Mouse (Mus musculus): ENCODE measurements at regions not wholly inside any gene's neighbourhood (a gene's known extent, or its start where the extent isn't known, plus 50 kb on each side); places are given as distances from the start of the nearest gene placed in this dataset.
"Not testable (repeated sequence)": the region's sequence is repeated elsewhere in the genome, so short reads cannot be mapped to it uniquely, and the experiment has no call there.

DNA sequence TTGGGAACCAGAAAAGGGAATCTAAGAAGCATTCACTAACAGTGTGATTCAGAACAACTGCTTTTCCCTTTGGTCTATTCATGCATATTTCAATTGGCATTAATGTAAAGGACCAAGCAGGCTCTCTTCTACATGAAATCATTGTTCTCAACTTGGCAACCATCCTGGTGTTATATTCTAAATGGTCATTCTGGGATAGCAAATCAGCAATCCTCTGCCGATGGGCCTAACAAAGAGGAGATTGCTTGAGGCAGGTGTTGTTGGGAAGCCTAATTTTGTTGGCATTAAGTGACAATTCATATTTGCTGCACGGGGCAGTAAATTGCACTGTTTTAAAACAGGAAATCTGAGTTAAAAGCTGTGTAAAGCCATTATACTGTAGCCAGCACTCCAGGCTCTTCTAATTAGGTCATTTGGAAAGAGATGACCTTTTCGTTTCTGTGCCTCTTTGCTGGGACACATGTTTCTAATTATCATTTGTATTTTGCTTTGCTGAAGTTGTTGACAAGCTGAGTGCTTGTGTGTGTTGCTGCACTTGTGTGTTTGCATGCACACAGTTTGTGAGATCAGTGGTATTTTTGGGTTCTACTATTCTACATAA is 275.4 kb downstream of the Cetn3 start:
- no peak for DNase-seq (ENCODE audit: low spot score)

DNA sequence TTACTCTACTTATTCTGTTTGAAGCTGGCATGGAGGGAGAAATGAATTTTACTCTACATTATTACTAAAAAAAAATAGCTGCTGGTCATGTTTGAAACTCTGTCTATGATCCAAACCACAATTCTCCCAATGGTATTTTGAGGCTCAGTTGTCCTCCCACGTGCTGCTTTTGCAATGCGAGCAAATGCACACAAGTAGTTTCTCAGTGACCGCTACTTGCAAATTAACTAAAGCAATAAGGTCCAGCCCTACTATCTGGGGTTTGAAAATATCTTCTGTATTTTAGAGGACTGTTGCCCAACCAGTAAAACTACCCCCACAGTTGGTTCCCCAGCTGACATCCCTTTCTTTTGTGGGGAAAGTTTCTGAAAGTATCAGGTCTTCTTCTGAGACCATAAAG is 276.0 kb downstream of the Cetn3 start:
- no peak for DNase-seq (ENCODE audit: low spot score)

DNA sequence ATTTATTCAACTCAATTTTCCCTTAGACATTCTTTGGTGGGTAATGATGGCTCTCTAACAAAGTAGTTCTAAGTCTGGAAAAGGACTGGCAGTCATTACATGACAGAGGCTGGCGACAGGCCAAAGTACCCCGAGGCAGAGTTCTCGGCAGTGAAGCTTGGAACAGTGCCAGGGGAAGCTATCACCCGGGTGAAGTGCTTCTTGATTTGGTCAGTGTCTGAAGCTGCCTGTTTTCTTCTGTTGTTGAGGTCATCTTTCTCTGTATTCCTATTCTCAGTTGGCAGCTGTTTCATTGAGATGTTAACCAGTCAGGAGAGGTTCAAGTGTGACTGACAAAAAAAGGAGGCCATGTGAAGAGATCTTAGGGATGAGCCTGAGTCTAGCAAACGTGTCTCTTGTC is 276.6 kb downstream of the Cetn3 start:
- DNase-seq (ENCODE audit: low spot score): no peak

DNA sequence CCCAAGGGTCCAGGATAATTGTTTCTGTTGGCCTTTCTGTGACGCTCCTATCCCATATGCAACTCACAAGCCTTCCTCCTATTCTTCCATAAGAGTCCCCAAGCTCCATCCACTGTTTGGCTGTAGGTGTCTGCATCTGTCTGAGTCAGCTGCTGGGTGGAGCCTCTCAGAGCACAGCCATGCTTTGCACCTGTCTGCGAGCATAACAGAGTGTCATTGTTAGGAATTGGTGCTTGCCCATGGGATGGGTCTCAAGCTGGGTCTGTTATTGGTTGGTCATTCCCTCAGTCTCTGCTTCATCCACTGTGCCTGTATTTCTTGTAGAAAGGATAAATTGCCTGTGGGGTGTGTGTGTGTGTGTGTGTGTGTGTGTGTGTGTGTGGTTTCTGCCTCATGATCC is 281.0 kb downstream of the Cetn3 start:
- DNase-seq (ENCODE audit: low spot score): not testable (repeated sequence)

DNA sequence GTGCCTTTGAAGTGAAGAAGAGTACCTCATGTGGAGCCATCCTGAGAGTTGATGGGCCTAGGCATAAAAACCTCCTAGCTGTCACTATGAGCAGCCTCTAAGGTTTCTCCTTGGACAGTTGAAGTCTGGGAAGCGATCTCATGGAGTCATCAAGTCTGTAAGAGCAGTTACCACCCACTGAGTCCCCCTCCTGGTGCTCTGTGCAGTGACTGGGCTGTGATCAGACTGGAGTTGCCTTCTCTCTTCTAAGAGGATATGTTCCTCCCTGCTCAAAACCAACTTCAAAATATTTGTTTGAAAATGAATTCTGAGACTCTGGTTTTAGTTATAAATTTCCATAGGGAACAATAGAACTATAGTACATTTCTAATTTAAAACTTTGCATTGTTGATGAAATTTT is 283.3 kb downstream of the Cetn3 start:
- no peak for DNase-seq (ENCODE audit: low spot score)

DNA sequence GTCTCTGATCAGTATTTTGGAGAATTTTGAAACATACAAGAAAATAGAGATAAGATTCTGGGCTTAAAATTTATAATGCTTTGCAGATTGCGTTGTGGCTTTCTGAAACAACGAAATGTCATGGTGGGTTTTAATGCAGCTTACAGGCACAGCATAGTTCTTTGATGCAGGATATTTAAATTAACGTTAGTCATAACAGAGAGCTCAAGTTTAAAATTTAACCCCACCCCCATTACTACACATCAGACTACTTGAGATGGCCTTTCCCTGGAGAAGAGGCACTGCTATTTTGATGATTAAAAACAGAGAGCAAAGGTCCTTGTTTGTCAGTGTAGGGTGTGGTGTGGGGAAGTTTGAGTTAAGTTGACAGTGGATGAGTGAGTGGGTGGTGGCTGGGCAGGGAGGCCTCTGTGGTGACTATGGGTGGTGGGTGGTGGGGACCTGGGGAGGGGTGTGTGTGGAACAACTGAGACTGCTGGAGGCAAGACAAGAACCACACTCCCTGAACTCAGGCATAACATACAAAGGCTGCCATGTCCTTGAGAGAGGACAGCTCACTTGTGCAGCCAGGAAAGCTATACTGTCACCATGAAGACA is 283.9 kb downstream of the Cetn3 start:
- DNase-seq (ENCODE audit: low spot score): no peak

DNA sequence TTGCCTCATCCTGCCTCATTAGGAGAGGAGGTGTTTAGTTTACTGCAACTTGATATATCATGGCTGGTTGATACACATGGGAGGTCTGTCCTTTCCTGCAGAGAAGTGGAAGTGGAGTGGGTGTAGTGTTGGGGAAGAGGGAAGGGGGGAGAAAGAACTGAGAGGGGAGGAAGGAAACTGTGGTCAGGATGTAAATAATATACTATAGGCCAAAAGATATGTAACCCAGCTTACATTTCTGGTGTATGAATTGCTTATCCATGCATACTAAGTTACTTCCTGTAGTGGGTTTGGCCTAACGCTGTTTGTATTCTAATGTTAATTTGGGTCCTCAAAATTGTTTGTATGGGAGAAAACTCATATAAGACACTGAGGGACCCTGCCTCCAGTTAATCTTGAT is 289.6 kb downstream of the Cetn3 start:
- no peak for DNase-seq (ENCODE audit: low spot score)

DNA sequence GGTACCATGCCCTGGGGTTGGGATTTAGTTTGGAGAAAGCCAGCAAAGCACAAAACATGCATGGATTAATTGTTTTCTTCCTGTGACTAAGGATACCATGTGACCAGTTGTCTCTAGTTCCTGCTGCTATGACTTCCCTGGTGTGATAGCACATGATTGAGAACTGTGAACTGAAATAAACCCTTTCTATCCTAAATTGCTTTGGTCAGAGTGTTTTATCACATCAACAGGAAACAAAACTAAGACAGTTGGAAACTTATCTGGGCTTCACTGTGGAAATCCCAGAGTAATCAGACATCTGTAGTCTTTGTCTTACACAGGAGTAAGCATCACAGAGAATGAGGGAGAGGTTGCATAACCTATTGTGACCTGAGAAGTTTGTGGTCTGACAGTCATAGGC is 290.5 kb downstream of the Cetn3 start:
- DNase-seq (ENCODE audit: low spot score): no peak

DNA sequence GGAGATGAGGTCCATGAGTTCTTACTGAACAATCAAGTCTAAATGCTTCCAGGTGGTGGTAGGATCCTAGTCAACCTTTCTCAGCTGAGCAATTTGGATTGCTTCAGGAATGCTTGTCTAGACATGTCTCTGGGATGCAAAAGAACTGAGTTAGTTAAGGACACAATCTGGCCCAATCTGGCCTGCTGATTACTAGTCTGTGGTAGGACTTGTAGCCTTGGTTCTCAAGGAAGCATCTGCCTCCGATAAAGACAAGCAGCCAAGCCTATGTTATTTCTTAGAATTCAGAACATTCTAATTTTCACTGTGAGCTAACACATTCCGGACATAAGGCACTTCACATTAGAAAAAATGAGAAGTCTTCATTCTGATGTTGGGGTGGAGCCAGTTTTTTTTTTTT is 298.5 kb downstream of the Cetn3 start:
- DNase-seq (ENCODE audit: low spot score): no peak

DNA sequence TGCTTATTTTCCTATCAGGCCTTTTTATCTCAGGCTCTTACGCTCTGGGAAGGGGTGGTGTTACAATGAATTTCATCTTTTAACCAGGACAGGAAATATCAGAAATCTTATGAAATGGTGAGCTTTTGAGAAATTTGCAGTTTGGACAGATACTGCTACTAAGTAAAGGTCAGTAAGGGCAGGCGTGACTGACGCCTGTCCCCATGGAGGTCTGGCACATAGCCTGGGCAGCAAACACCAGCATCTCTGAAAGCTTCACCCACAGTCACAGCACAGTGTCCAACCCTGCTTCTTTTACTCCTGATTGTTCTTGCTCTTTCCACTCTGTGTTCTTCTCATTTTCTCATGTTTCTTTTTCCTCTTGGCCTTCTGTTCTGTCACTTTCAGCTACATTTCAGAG is 304.8 kb downstream of the Cetn3 start:
- no peak for DNase-seq (ENCODE audit: low spot score)

DNA sequence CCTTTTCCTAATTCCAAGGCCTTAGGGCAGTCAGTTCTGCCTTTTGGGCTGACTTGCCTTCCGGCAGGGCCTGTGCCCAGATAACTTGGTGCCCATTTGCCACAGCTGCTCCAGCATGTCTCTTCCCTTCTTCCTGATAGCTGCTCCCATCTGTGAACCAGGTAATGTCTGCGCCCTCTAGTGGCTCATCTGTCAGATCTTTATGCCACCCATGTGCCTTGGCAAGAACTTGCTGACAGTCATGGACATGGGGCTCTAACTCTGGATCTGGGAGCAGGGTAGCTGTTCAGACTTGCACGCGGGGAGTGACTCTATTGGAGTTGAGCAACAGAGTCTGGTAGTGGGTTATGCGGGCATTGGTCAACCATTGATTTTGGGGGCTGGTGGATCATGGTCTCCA is 309.3 kb downstream of the Cetn3 start:
- no peak for DNase-seq (ENCODE audit: low spot score)

DNA sequence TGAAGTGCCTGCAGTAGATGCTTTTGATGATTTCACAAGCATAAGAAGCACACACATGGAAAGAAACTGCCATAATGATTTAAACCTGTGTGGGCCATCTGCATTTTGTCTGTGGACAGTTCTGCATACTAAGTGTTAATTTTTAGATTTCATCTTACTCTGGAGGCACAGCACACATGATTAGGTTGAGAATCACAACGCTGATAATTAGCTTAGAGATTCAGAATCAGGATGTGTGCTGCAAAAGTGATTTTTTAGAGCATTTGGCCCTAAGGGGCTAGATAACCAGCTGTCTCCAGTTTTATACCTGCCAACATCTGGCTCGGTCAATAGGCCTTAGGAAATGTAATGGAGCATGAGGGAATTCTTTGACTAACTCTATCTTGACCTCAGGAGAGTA is 323.2 kb downstream of the Cetn3 start:
- DNase-seq (ENCODE audit: low spot score): no peak

DNA sequence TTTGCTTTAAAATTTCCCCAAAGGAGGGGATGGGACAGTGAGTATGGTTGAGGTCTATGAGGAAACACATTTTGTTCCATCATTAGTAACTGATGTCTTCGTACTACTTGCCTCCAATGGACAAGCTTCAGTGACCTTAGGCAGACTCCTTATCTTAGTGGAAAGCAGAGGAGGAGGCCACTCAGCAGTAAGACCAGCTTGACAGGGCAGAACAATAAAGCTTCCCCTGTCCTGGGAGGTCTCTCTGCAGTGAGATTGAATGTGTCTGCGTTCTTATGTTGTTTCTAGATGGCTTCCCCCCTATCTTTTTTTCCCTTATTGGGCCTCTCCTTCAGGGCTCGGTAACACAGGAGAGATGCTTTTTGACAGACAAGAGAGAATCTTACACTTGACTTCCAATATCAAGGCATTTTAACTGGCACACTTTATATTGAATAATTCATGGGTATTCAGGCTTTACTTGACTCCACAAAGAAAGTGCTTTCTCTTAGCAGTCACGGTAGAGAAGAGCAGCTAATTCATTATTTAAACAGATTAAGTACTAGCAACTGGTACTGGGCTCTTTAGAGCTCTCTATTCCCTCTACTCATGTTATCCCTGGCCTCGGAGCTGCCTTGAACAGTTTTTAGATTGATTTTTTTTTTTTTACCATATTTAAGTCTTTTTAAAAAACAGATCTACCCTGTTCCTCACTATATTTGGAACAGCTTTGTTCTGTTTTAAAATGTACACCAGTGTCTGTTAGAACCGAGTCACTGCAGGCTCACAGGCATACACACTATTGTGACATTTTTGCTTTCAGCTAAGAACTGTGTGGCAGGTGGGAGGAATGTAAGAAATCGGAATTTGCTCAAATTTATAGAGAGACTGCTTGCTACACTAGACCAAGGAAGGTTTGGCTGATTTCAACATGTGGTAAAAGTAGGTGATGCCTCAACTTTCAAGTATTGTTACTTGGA is 347.2 kb downstream of the Cetn3 start:
- DNase-seq (ENCODE audit: low spot score): no peak

All from T-cell, adult 2 months (primary cell).